ENCODE assay signal across 25 mouse cellular contexts in genomic region chr13:41490282-41490681, GRCm38 (mm10). TPM values are rescaled to one million over a fixed set of nuclear protein-coding genes. Genes with fewer than 3 reads are reported as not detected.
DNase-seq lines count a peak whose midpoint lies in the region; ATAC-seq lines count a peak whose summit lies in the region.
"Had no signal": no experiment of that assay in that cellular context is flagged by ENCODE, and none has a peak within 500 bp of the region (broad histone marks: within the 10 kb centered on the region; RNA-seq: fewer than 3 reads in every experiment).

No protein-coding gene starts in this region.

- H3K4me2 ChIP-seq in embryonic facial prominence, embryonic 13.5 days, result no peak overlapping the region
- H3K4me2 ChIP-seq in lung, embryonic 15.5 days, result no peak overlapping the region
- H3K4me2 ChIP-seq: forebrain, embryonic 13.5 days; heart, embryonic 12.5 days; heart, embryonic 15.5 days; hindbrain, embryonic 13.5 days had no signal

- whole genome bisulfite sequencing in embryonic facial prominence, embryonic 13.5 days, result 80% methylated on average over 8 of the region's 8 CpGs
- 83% methylated on average over 8 of the region's 8 CpGs for WGBS in embryonic facial prominence, embryonic 10.5 days
- 72% methylated on average over 8 of the region's 8 CpGs for WGBS in lung, embryonic 15.5 days

- H3K9me3 ChIP-seq in embryonic facial prominence, embryonic 13.5 days, result no peaks in the 10 kb centered on the region
- H3K9me3 ChIP-seq in embryonic facial prominence, embryonic 10.5 days, result no peaks in the 10 kb centered on the region
- no peaks in the 10 kb centered on the region for H3K9me3 ChIP-seq in lung, embryonic 15.5 days
- H3K9me3 ChIP-seq: forebrain, embryonic 10.5 days; forebrain, embryonic 13.5 days; G1E; heart, embryonic 12.5 days; heart, embryonic 15.5 days; hindbrain, embryonic 10.5 days; hindbrain, embryonic 13.5 days had no signal

- H3K4me3 ChIP-seq in embryonic facial prominence, embryonic 13.5 days, result no peak overlapping the region
- no peak overlapping the region for H3K4me3 ChIP-seq in embryonic facial prominence, embryonic 10.5 days
- H3K4me3 ChIP-seq in lung, embryonic 15.5 days, result no peak overlapping the region
- H3K4me3 ChIP-seq: forebrain, embryonic 10.5 days; forebrain, embryonic 13.5 days; heart, embryonic 12.5 days; heart, embryonic 15.5 days; hindbrain, embryonic 10.5 days; hindbrain, embryonic 13.5 days had no signal

- no peak for ATAC-seq in embryonic facial prominence, embryonic 13.5 days (ENCODE audit: insufficient number of reproducible peaks, insufficient read depth, low FRiP score, low TSS enrichment, low read depth)
- ATAC-seq in lung, embryonic 15.5 days (ENCODE audit: borderline replicate concordance, extremely low read depth, low FRiP score, low TSS enrichment), result no peak
- ATAC-seq: forebrain, embryonic 13.5 days; forebrain, embryonic 16.5 days; hindbrain, embryonic 16.5 days; Patski had no signal

- H3K36me3 ChIP-seq in embryonic facial prominence, embryonic 13.5 days, result no peaks in the 10 kb centered on the region
- no peaks in the 10 kb centered on the region for H3K36me3 ChIP-seq in embryonic facial prominence, embryonic 10.5 days (replicated peaks)
- no peaks in the 10 kb centered on the region for H3K36me3 ChIP-seq in lung, embryonic 15.5 days
- H3K36me3 ChIP-seq: forebrain, embryonic 10.5 days; G1E; heart, embryonic 12.5 days; heart, embryonic 15.5 days; hindbrain, embryonic 10.5 days; hindbrain, embryonic 13.5 days had no signal

- H3K27me3 ChIP-seq in embryonic facial prominence, embryonic 13.5 days, result no peaks in the 10 kb centered on the region
- no peaks in the 10 kb centered on the region for H3K27me3 ChIP-seq in embryonic facial prominence, embryonic 10.5 days (replicated peaks; ENCODE audit: low read depth, poor library complexity, severe bottlenecking)
- no peaks in the 10 kb centered on the region for H3K27me3 ChIP-seq in lung, embryonic 15.5 days
- H3K27me3 ChIP-seq: forebrain, embryonic 13.5 days; hindbrain, embryonic 13.5 days; Patski had no signal

- H3K27ac ChIP-seq in embryonic facial prominence, embryonic 13.5 days, result 0 out of 2 replicates have a peak overlapping the region, but pooled peaks have one; percentile 13
- no peak overlapping the region for H3K27ac ChIP-seq in embryonic facial prominence, embryonic 10.5 days (replicated peaks)
- peak overlapping the region; percentile 41; the same call in 1 of the 2 replicates for H3K27ac ChIP-seq in lung, embryonic 15.5 days
- H3K27ac ChIP-seq: forebrain, embryonic 10.5 days; forebrain, embryonic 13.5 days; heart, embryonic 15.5 days; hindbrain, embryonic 10.5 days; hindbrain, embryonic 13.5 days had no signal

- no peak for DNase-seq in embryonic facial prominence, embryonic 10.5 days (ENCODE audit: low spot score)
- DNase-seq in lung, adult 18-20 months, result no peak
- DNase-seq in retina, postnatal 1 day, result peak; percentile 11
- DNase-seq in retina, embryonic 14.5 days (ENCODE audit: low spot score), result no peak
- DNase-seq: adrenal gland, postnatal 10 days; cerebellum, adult 11 months; cerebellum, adult 2 months; cerebellum, adult 9-11 months; cerebellum, postnatal 25 days; gastrocnemius, postnatal 10 days; gastrocnemius, postnatal 36 days; heart, postnatal 10 days; heart, postnatal 36 days had no signal

- no peak overlapping the region for H3K9ac ChIP-seq in embryonic facial prominence, embryonic 13.5 days
- H3K9ac ChIP-seq in lung, embryonic 15.5 days, result no peak overlapping the region
- H3K9ac ChIP-seq: forebrain, embryonic 13.5 days; heart, embryonic 12.5 days; heart, embryonic 15.5 days; hindbrain, embryonic 13.5 days had no signal

- peaks cover 20% of the 10 kb centered on the region; the same call in 1 of the 2 replicates for H3K4me1 ChIP-seq in embryonic facial prominence, embryonic 13.5 days
- H3K4me1 ChIP-seq in embryonic facial prominence, embryonic 10.5 days, result peaks cover 27% of the 10 kb centered on the region
- peaks cover 22% of the 10 kb centered on the region; the same call in 1 of the 2 replicates for H3K4me1 ChIP-seq in lung, embryonic 15.5 days
- H3K4me1 ChIP-seq: forebrain, embryonic 13.5 days; heart, embryonic 15.5 days had no signal

RNA-seq across cellular contexts. Expression of gene Nedd9, which starts 3.1 kb away (rescaled TPM):
- polyA plus RNA-seq in embryonic facial prominence, embryonic 13.5 days (2015; fragmentation: Nextera tagmentation; extraction: Ambion mirVana), result 23.2 and 27.4 TPM in 2 replicates
- 17.4 and 19.1 TPM in 2 replicates for polyA plus RNA-seq in embryonic facial prominence, embryonic 10.5 days (2016; fragmentation: Nextera tagmentation; extraction: Ambion mirVana)
- 71.7 and 76.3 TPM in 2 replicates for polyA plus RNA-seq in lung, embryonic 15.5 days (2015; fragmentation: Nextera tagmentation; extraction: Ambion mirVana)
- polyA plus RNA-seq: G1E had no signal
